Mouse (Mus musculus) limb, embryonic 14.5 days (tissue): ENCODE measurements around the gene Phactr4. TPM values are rescaled to one million over a fixed set of nuclear protein-coding genes. Genes with fewer than 3 reads are reported as not detected.

Source experiments
- ATAC-seq: fragments of 200-750 bp; cut with Nextera tagmentation; 2 replicates; pipeline ENCODE4 v1.8.0; 2017; ENCODE audit warnings: low read depth, moderate number of reproducible peaks, moderate TSS enrichment; ENCODE audit not compliant: low FRiP score
- DNase-seq: peaks from one replicate; pipeline ENCODE4 v3.0.0-alpha.2; 2015; ENCODE audit warnings: low spot score
- H3K27ac ChIP-seq: fragments of 300-500 bp; sonication (generic); replicated peaks from 2 replicates; pipeline ENCODE4 v1.5.1; 2014; ENCODE audit warnings: low read depth, mild to moderate bottlenecking, low read length, moderate library complexity, mixed read lengths
- H3K27me3 ChIP-seq: fragments of 300-500 bp; sonication (generic); 2 replicates; pipeline ENCODE4 v1.6.1; 2014; ENCODE audit warnings: low read length, mixed read lengths; ENCODE audit not compliant: control insufficient read depth, insufficient read depth
- H3K36me3 ChIP-seq: fragments of 300-500 bp; sonication (generic); 2 replicates; pipeline ENCODE4 v1.6.1; 2014; ENCODE audit warnings: mild to moderate bottlenecking, low read length, moderate library complexity, mixed read lengths; ENCODE audit not compliant: control insufficient read depth, insufficient read depth
- H3K4me1 ChIP-seq: fragments of 300-500 bp; sonication (generic); 2 replicates; pipeline ENCODE4 v1.6.1; 2014; ENCODE audit warnings: antibody characterized with exemption, low read length, mixed read lengths; ENCODE audit not compliant: control insufficient read depth, insufficient read depth
- H3K4me2 ChIP-seq: fragments of 300-500 bp; sonication (generic); replicated peaks from 2 replicates; pipeline ENCODE4 v1.6.1; 2014; ENCODE audit warnings: low read depth, mild to moderate bottlenecking, low read length, moderate library complexity; ENCODE audit not compliant: severe bottlenecking
- H3K4me3 ChIP-seq: fragments of 300-500 bp; sonication (generic); replicated peaks from 2 replicates; pipeline ENCODE4 v1.5.1; 2014; ENCODE audit warnings: low read length
- H3K9ac ChIP-seq: fragments of 300-500 bp; sonication (generic); 2 replicates; pipeline ENCODE4 v1.6.1; 2014; ENCODE audit warnings: mild to moderate bottlenecking, low read depth, low read length, moderate library complexity; ENCODE audit not compliant: severe bottlenecking
- H3K9me3 ChIP-seq: fragments of 300-500 bp; sonication (generic); 2 replicates; pipeline ENCODE4 v1.6.1; 2016; ENCODE audit warnings: low read length; ENCODE audit not compliant: control insufficient read depth
- POLR2A ChIP-seq: fragments of 200-500 bp; IDR thresholded peaks from 2 replicates; pipeline ENCODE4 v1.8.0; 2012; ENCODE audit warnings: inconsistent platforms, mild to moderate bottlenecking, moderate library complexity, borderline replicate concordance; ENCODE audit not compliant: insufficient read depth, insufficient read length; ENCODE audit errors: extremely low read depth
- WGBS: fragments of 180-500 bp; shearing (Covaris S2); extraction: QIAGEN DNeasy Blood & Tissue Kit; methylation state at CpG from one replicate; pipeline ENCODE4 v1.1.7; 2014; 5-methylcytosine and 5-hydroxymethylcytosine counted together
- polyA plus RNA-seq, 2 experiments: library from polyadenylated mRNA; depleted of rRNA in 1 of 2; stranded (reverse) in 1 of 2; unstranded in 1 of 2; fragments of >200 nt; fragmentation: Nextera tagmentation in 1 of 2; extraction: Ambion mirVana in 1 of 2; gene quantifications; 2 replicates each; pipeline versions ENCODE4 v1.2.1 to v1.2.3; 2012 to 2014

Gene Phactr4
- polyA plus RNA-seq, 2 experiments: 23.6 to 26.9 TPM

GRCm38 (mm10) chr4:132409587-132410229, 12.6 kb downstream of the Phactr4 start:
- peaks cover 8% of the 10 kb centered on the region; the same call in 1 of the 2 replicates for H3K36me3 ChIP-seq
- H3K27me3 ChIP-seq: no peaks in the 10 kb centered on the region
- no peak overlapping the region for H3K27ac ChIP-seq
- no peaks in the 10 kb centered on the region for H3K9me3 ChIP-seq
- TF ChIP-seq POLR2A: no peak
- no peak overlapping the region for H3K4me3 ChIP-seq
- H3K4me2 ChIP-seq: no peak overlapping the region
- no peaks in the 10 kb centered on the region for H3K4me1 ChIP-seq
- WGBS: 83% methylated on average over 4 of the region's 4 CpGs
- ATAC-seq (no peak), DNase-seq (no peak)
- H3K9ac ChIP-seq: no peak overlapping the region

DNA sequence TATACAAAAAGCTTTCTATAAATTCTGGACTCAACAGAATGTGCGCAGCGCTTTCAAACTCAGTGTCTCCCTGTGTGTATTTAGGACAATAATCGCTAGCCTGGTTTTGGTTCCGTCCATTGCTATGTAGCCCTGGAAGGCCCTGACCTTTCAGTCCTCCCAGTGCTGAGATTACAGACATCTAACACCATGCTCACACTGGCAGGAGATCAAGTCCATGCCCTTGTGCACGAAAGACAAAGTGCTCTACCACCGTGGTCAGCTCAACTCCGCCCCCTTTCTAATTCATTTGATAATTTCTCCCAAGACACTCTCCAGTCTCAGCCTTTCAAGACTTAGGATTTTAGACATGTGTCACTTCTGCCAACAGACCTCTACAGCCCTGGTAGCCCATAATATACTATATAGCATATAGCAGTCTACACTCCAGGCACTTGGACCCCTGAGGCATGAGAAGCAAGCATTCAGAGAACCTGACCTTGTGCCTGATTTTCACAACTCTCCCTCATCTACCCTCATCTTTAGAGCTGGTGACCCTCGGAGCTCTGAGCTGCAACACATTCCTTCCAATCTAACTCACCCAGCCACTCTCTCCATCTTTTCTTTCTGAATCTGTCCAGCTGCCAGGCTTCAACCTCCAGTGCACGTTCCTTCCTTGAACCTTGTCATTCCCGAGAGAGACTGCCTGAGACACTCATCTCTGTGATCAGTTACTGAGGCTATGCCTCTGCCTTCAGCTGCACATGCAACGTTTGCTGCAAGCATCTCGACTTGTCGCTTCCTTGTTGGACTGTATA, 15.7 kb downstream of the Phactr4 start:
- TF ChIP-seq POLR2A: no peak
- WGBS: 86% methylated on average over 13 of the region's 13 CpGs

GRCm38 (mm10) chr4:132404588-132404987, 17.7 kb downstream of the Phactr4 start:
- WGBS: 89% methylated on average over 5 of the region's 5 CpGs
- no peak overlapping the region for H3K4me3 ChIP-seq
- TF ChIP-seq POLR2A: no peak
- H3K4me2 ChIP-seq: no peak overlapping the region
- DNase-seq (no peak), ATAC-seq (no peak)
- no peak overlapping the region for H3K9ac ChIP-seq
- no peaks in the 10 kb centered on the region for H3K36me3 ChIP-seq
- H3K4me1 ChIP-seq: no peaks in the 10 kb centered on the region
- no peak overlapping the region for H3K27ac ChIP-seq
- no peaks in the 10 kb centered on the region for H3K27me3 ChIP-seq
- H3K9me3 ChIP-seq: no peaks in the 10 kb centered on the region

More for the DNA sequence above, 15.7 kb downstream of the Phactr4 start:
- Histone ChIP-seq H3K4me2 (no peak overlapping the region), H3K36me3 (no peaks in the 10 kb centered on the region), H3K9ac (no peak overlapping the region), H3K4me1 (no peaks in the 10 kb centered on the region), H3K27me3 (no peaks in the 10 kb centered on the region), H3K27ac (no peak overlapping the region), H3K9me3 (no peaks in the 10 kb centered on the region), H3K4me3 (no peak overlapping the region)
- ATAC-seq (no peak), DNase-seq (no peak)

GRCm38 (mm10) chr4:132403063-132403660, 19.1 kb downstream of the Phactr4 start:
- Histone ChIP-seq H3K27me3 (no peaks in the 10 kb centered on the region), H3K4me3 (no peak overlapping the region), H3K9me3 (no peaks in the 10 kb centered on the region), H3K4me1 (peaks cover 9% of the 10 kb centered on the region), H3K27ac (no peak overlapping the region), H3K36me3 (no peaks in the 10 kb centered on the region), H3K9ac (no peak overlapping the region), H3K4me2 (no peak overlapping the region)
- 69% methylated on average over 5 of the region's 5 CpGs for WGBS
- no peak for TF ChIP-seq POLR2A
- DNase-seq (no peak), ATAC-seq (no peak)

GRCm38 (mm10) chr4:132401016-132401415, 21.3 kb downstream of the Phactr4 start:
- Histone ChIP-seq H3K9ac (no peak overlapping the region), H3K27me3 (no peaks in the 10 kb centered on the region), H3K4me2 (no peak overlapping the region), H3K36me3 (no peaks in the 10 kb centered on the region), H3K27ac (no peak overlapping the region), H3K4me1 (peaks cover 14% of the 10 kb centered on the region), H3K9me3 (no peaks in the 10 kb centered on the region), H3K4me3 (no peak overlapping the region)
- TF ChIP-seq POLR2A: no peak
- DNase-seq: no peak
- no peak for ATAC-seq
- WGBS: 91% methylated on average over 9 of the region's 9 CpGs
